Mouse (Mus musculus) lung, adult 2 months (tissue): ENCODE measurements at regions not wholly inside any gene's neighbourhood (a gene's known extent, or its start where the extent isn't known, plus 50 kb on each side); places are given as distances from the start of the nearest gene placed in this dataset.

Source experiments
- CTCF ChIP-seq: fragments of 200-500 bp; IDR thresholded peaks from 2 replicates; pipeline ENCODE4 v1.5.1; 2011; ENCODE audit warnings: mild to moderate bottlenecking, low read length, control low read depth; ENCODE audit not compliant: insufficient read depth
- POLR2A ChIP-seq: fragments of 200-500 bp; IDR thresholded peaks from 2 replicates; pipeline ENCODE4 v1.6.1; 2011; ENCODE audit warnings: low read depth, mild to moderate bottlenecking, control low read depth, low read length, borderline replicate concordance; ENCODE audit errors: extremely low read depth

- TF ChIP-seq CTCF: no peak
- TF ChIP-seq POLR2A: no peak
Measured at GRCm38 (mm10) chr8:126821279-126821678, 124.4 kb downstream of the Tomm20 start.
